Mouse (Mus musculus) kidney, embryonic 16.5 days (tissue): Measurements from ENCODE around the gene Recql5. TPM values are rescaled to one million over a fixed set of nuclear protein-coding genes. Genes with fewer than 3 reads are reported as not detected.
A peak's percentile ranks its signal among the peaks of the same experiment; 100 is the strongest.

Source experiments
- ATAC-seq: fragments of 200-750 bp; cut with Nextera tagmentation; 2 replicates; pipeline ENCODE4 v1.8.0; 2017; ENCODE audit warnings: moderate TSS enrichment; ENCODE audit not compliant: low FRiP score, low TSS enrichment
- H3K27ac ChIP-seq: fragments of 300-500 bp; sonication (generic); 2 replicates; pipeline ENCODE4 v1.5.1; 2014; ENCODE audit warnings: low read length
- H3K27me3 ChIP-seq: fragments of 300-500 bp; sonication (generic); 2 replicates; pipeline ENCODE4 v1.6.1; 2014; ENCODE audit warnings: low read length, control low read depth, mixed read lengths; ENCODE audit not compliant: insufficient read depth
- H3K36me3 ChIP-seq: fragments of 300-500 bp; sonication (generic); 2 replicates; pipeline ENCODE4 v1.6.1; 2014; ENCODE audit warnings: low read length, control low read depth, mixed read lengths; ENCODE audit not compliant: insufficient read depth
- H3K4me1 ChIP-seq: fragments of 300-500 bp; sonication (generic); 2 replicates; pipeline ENCODE4 v1.6.1; 2014; ENCODE audit warnings: low read length, control low read depth, mixed read lengths; ENCODE audit not compliant: insufficient read depth
- H3K4me2 ChIP-seq: fragments of 300-500 bp; sonication (generic); replicated peaks from 2 replicates; pipeline ENCODE4 v1.6.1; 2014; ENCODE audit warnings: low read depth, low read length
- H3K4me3 ChIP-seq: fragments of 300-500 bp; sonication (generic); 2 replicates; pipeline ENCODE4 v1.5.1; 2014; ENCODE audit warnings: mild to moderate bottlenecking, low read length
- H3K9ac ChIP-seq: fragments of 300-500 bp; sonication (generic); replicated peaks from 2 replicates; pipeline ENCODE4 v1.6.1; 2014; ENCODE audit warnings: low read length
- H3K9me3 ChIP-seq: fragments of 300-500 bp; sonication (generic); 2 replicates; pipeline ENCODE4 v1.6.1; 2016; ENCODE audit warnings: low read length, control low read depth
- WGBS: fragments of 180-500 bp; shearing (Covaris S2); extraction: QIAGEN DNeasy Blood & Tissue Kit; methylation state at CpG from one replicate; pipeline ENCODE4 v1.1.7; 2014; 5-methylcytosine and 5-hydroxymethylcytosine counted together
- polyA plus RNA-seq: library from polyadenylated mRNA; unstranded; fragments of >200 nt; fragmentation: Nextera tagmentation; extraction: Ambion mirVana; gene quantifications from 2 replicates; pipeline ENCODE4 v1.2.1, GENCODE M21; 2015

Recql5 gene
- polyA plus RNA-seq, 1 experiment from 2014 or later = 25.3 TPM

- 92% methylated on average over 4 of the region's 4 CpGs for WGBS
- Histone ChIP-seq H3K27ac (no peak overlapping the region), H3K4me1 (no peaks in the 10 kb centered on the region)
These were observed 16.7 kb downstream of the Recql5 start for GRCm38 (mm10) chr11:115916579-115916978.

GRCm38 (mm10) chr11:115911632-115912376 is 21.5 kb downstream of the Recql5 start, which contains the start of gene Smim6:
Gene Smim6, plus strand, starts transcription at chr11:115912017.
- H3K4me1 ChIP-seq = peaks cover 10% of the 10 kb centered on the region; the same call in 1 of the 2 replicates
- peaks cover 10% of the 10 kb centered on the region; the same call in 1 of the 2 replicates for H3K36me3 ChIP-seq
- no peaks in the 10 kb centered on the region for H3K9me3 ChIP-seq
- peak within 1 kb of the TSS; percentile 26; the same call in 1 of the 2 replicates for H3K4me2 ChIP-seq
- 0 out of 2 replicates have a peak within 1 kb of the TSS, but pooled peaks have one; percentile 11 for H3K4me3 ChIP-seq
- H3K27me3 ChIP-seq = no peaks in the 10 kb centered on the region
- 60% methylated on average over 11 of the region's 11 CpGs for WGBS
- H3K9ac ChIP-seq = peak within 1 kb of the TSS; percentile 29; the same call in 1 of the 2 replicates
- peak within 1 kb of the TSS; percentile 80 for H3K27ac ChIP-seq
- peak; percentile 86 for ATAC-seq

More at GRCm38 (mm10) chr11:115916579-115916978, 16.7 kb downstream of the Recql5 start:
- Histone ChIP-seq H3K36me3 (peaks cover 7% of the 10 kb centered on the region), H3K4me2 (no peak overlapping the region), H3K4me3 (no peak overlapping the region), H3K27me3 (no peaks in the 10 kb centered on the region), H3K9ac (no peak overlapping the region), H3K9me3 (no peaks in the 10 kb centered on the region)
- ATAC-seq = no peak

GRCm38 (mm10) chr11:115911134-115911561 is 22.1 kb downstream of the Recql5 start:
- Histone ChIP-seq H3K27me3 (no peaks in the 10 kb centered on the region), H3K9ac (no peak overlapping the region; the same call in 1 of the 2 replicates), H3K27ac (peak overlapping the region; percentile 80), H3K4me1 (peaks cover 15% of the 10 kb centered on the region), H3K4me2 (no peak overlapping the region), H3K4me3 (no peak overlapping the region), H3K36me3 (peaks cover 6% of the 10 kb centered on the region; the same call in 1 of the 2 replicates), H3K9me3 (no peaks in the 10 kb centered on the region)
- no peak for ATAC-seq
- whole genome bisulfite sequencing = 93% methylated on average over 5 of the region's 5 CpGs

- Histone ChIP-seq H3K27me3 (no peaks in the 10 kb centered on the region), H3K4me3 (no peak overlapping the region), H3K4me1 (peaks cover 50% of the 10 kb centered on the region), H3K4me2 (no peak overlapping the region), H3K36me3 (peaks cover 6% of the 10 kb centered on the region; the same call in 1 of the 2 replicates), H3K27ac (no peak overlapping the region; the same call in 1 of the 2 replicates), H3K9me3 (no peaks in the 10 kb centered on the region), H3K9ac (0 out of 2 replicates have a peak overlapping the region, but pooled peaks have one; percentile 3)
- 84% methylated on average over 5 of the region's 5 CpGs for WGBS
- no peak for ATAC-seq
These were observed 26.8 kb downstream of the Recql5 start for GRCm38 (mm10) chr11:115906521-115906920.

- H3K9me3 ChIP-seq = no peaks in the 10 kb centered on the region
- H3K4me3 ChIP-seq = no peak overlapping the region
- no peak overlapping the region for H3K4me2 ChIP-seq
- peaks cover 6% of the 10 kb centered on the region; the same call in 1 of the 2 replicates for H3K36me3 ChIP-seq
- 0 out of 2 replicates have a peak overlapping the region, but pooled peaks have one; percentile 45 for H3K9ac ChIP-seq
- 70% methylated on average over 3 of the region's 3 CpGs for WGBS
- no peak for ATAC-seq
- peak overlapping the region; percentile 93 for H3K27ac ChIP-seq
- no peaks in the 10 kb centered on the region for H3K27me3 ChIP-seq
- H3K4me1 ChIP-seq = peaks cover 51% of the 10 kb centered on the region
These were observed 27.2 kb downstream of the Recql5 start for GRCm38 (mm10) chr11:115906116-115906515.

- Histone ChIP-seq H3K36me3 (peaks cover 6% of the 10 kb centered on the region; the same call in 1 of the 2 replicates), H3K27me3 (no peaks in the 10 kb centered on the region), H3K4me3 (no peak overlapping the region), H3K9ac (peak overlapping the region; percentile 45), H3K4me2 (peak overlapping the region; percentile 16; the same call in 1 of the 2 replicates), H3K4me1 (peaks cover 59% of the 10 kb centered on the region), H3K9me3 (no peaks in the 10 kb centered on the region), H3K27ac (peak overlapping the region; percentile 93)
- peak; percentile 60 for ATAC-seq
- 35% methylated on average over 16 of the region's 16 CpGs for WGBS
These were observed 28.1 kb downstream of the Recql5 start for GRCm38 (mm10) chr11:115904956-115905790.

GRCm38 (mm10) chr11:115904231-115904955 is 28.9 kb downstream of the Recql5 start:
- WGBS = 53% methylated on average over 8 of the region's 8 CpGs
- Histone ChIP-seq H3K9ac (0 out of 2 replicates have a peak overlapping the region, but pooled peaks have one; percentile 22), H3K4me3 (no peak overlapping the region), H3K36me3 (peaks cover 6% of the 10 kb centered on the region; the same call in 1 of the 2 replicates), H3K9me3 (no peaks in the 10 kb centered on the region), H3K27ac (peak overlapping the region; percentile 93), H3K4me1 (peaks cover 67% of the 10 kb centered on the region), H3K4me2 (no peak overlapping the region; the same call in 1 of the 2 replicates), H3K27me3 (no peaks in the 10 kb centered on the region)
- no peak for ATAC-seq

- Histone ChIP-seq H3K9me3 (no peaks in the 10 kb centered on the region), H3K9ac (0 out of 2 replicates have a peak overlapping the region, but pooled peaks have one; percentile 22), H3K36me3 (peaks cover 5% of the 10 kb centered on the region; the same call in 1 of the 2 replicates), H3K4me1 (peaks cover 75% of the 10 kb centered on the region), H3K4me3 (no peak overlapping the region), H3K4me2 (no peak overlapping the region), H3K27me3 (no peaks in the 10 kb centered on the region), H3K27ac (peak overlapping the region; percentile 93)
- no peak for ATAC-seq
- 50% methylated on average over 11 of the region's 11 CpGs for WGBS
These were observed 29.7 kb downstream of the Recql5 start for GRCm38 (mm10) chr11:115903384-115904230.
